Mouse (Mus musculus): Measurements from ENCODE around the gene Gm3182. TPM values are rescaled to one million over a fixed set of nuclear protein-coding genes. Genes with fewer than 3 reads are reported as not detected.
"Not testable (repeated sequence)": the region's sequence is repeated elsewhere in the genome, so short reads cannot be mapped to it uniquely, and the experiment has no call there.

The Gm3182 gene
- not detected for total RNA-seq (2021)

DNA sequence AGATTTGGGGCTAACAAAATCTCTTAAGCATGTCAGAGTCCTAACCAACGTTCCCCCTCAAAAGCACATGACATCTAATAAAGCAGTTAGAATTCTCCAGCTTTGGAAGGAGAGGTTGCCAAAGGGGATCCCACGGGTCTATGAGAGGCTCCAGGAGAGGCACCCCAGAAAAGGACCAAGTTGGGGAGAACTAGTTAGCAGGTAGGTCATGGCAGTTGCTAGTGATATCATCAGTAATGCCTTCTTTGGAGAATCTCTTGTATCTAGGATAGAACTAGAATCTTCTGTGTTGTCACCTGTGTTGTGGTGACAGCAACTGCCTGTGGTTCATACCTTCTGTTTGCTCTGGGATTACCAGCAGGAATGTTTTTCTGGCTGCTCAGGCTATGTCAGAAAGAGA lies at the start of gene Gm3182:
Gene Gm3182 (plus strand): TSS at position 301 of the 400 bp plus-strand sequence.
- DNase-seq; intact Hi-C loops (cut with DNase I): not testable (repeated sequence)

DNA sequence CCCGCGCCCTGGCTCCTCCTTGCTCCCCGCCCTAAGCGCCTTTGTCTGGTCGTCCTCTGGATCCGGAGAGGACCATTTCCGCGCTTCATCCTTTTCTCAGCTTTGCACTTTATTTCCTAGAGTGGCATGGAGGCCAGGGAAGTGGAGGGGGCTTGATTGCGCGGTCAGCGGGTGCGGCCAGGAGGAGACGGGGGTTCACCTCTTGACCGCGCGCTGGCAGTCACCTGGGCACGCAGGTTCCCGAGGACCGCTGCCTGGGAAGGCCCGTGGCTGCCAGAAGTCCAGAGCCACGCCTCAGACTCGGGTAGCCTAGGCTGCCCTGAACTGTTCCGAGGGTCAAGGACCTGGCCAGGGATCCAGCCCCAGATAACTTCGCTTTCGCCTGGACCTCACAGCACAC lies 17.9 kb downstream of the Gm3182 start:
- intact Hi-C loops (cut with DNase I); DNase-seq: not testable (repeated sequence)

Other genes with a start within 250 kb of the Gm3182 start
- gene Gm3138, start 232.1 kb upstream of the Gm3182 start, total RNA-seq (2021) = not detected
- not detected for gene Gm3149, start 164.5 kb upstream of the Gm3182 start, total RNA-seq (2021)
- 1 to 10 TPM; 7.9 to 8.0 TPM for gene 2610042L04Rik, start 147.0 kb upstream of the Gm3182 start, total RNA-seq (2021)
- not detected for gene Gm3159, start 84.2 kb upstream of the Gm3182 start, total RNA-seq (2021)
- 1 to 10 TPM; 5.4 to 7.8 TPM for gene Gm3164, start 66.3 kb upstream of the Gm3182 start, total RNA-seq (2021)
- 1 to 10 TPM; 3.2 to 3.7 TPM for gene Gm3173, start 50.8 kb upstream of the Gm3182 start, total RNA-seq (2021)
- gene Gm3047, start 73.7 kb downstream of the Gm3182 start, total RNA-seq (2021) = not detected
- gene Gm8159, start 150.6 kb downstream of the Gm3182 start, total RNA-seq (2021) = 1 to 10 TPM; 1.0 to 1.2 TPM
- 1 to 10 TPM in 1 of 2 experiments, under 1 TPM in 1; 0.66 to 1.0 TPM for gene Gm3239, start 182.4 kb downstream of the Gm3182 start, total RNA-seq (2021)
- gene Gm7876, start 227.5 kb downstream of the Gm3182 start, total RNA-seq (2021) = under 1 TPM; 0.52 TPM
- gene Gm3252, start 245.0 kb downstream of the Gm3182 start, total RNA-seq (2021) = 1 to 10 TPM; 2.5 to 2.6 TPM